Mouse (Mus musculus): Measurements from ENCODE around the gene Dclk1.

GRCm38 (mm10) chr3:55440342-55440741 lies 198.2 kb downstream of the Dclk1 start:
- TF ChIP-seq CTCF (IDR thresholded peaks at IDR 0.05; ENCODE audit: low read depth): no peak
- no peak for TF ChIP-seq EP300 (optimal IDR thresholded peaks at IDR 0.05)
